Mouse (Mus musculus) bone marrow, adult 2 months (tissue): ENCODE data around the gene Brpf3.

Source experiments
- CTCF ChIP-seq: fragments of 200-500 bp; IDR thresholded peaks from 2 replicates; pipeline ENCODE4 v1.5.1; 2011; ENCODE audit warnings: low read length, control low read depth; ENCODE audit not compliant: control insufficient read depth, insufficient read depth
- POLR2A ChIP-seq: fragments of 200-500 bp; IDR thresholded peaks from 2 replicates; pipeline ENCODE4 v1.6.1; 2011; ENCODE audit warnings: low read depth, mild to moderate bottlenecking, control low read depth, low read length, borderline replicate concordance; ENCODE audit not compliant: control insufficient read depth

DNA sequence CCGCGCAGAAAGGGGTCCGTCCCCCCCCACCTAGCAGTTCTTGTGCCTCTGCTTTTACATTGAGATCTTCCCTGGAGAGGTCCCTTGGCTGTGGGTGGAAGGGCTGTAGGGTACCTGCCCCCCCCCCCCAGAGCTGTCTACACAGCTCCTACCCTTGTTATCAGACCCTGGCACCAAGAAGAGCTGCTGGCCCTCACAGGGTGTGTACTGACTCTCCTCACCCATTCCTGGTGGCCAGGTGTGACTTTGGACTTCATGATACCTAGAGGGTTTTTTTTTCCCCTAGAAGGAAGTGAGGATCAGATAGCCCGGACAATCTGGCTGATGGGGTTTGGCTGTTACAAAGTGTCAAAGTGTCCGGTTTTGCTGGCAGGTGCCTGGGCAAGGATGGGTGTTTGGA lies 29.6 kb upstream of the Brpf3 start:
- no peak for TF ChIP-seq CTCF
- TF ChIP-seq POLR2A: no peak
